Mouse (Mus musculus): ENCODE data around the gene Cln5. TPM values are rescaled to one million over a fixed set of nuclear protein-coding genes. Genes with fewer than 3 reads are reported as not detected.

Cln5 gene
- 14.7 and 17.3 TPM in 2 replicates for total RNA-seq (2014; rRNA removed; ENCODE audit: low replicate concordance)
- polyA plus RNA-seq (2015; fragmentation: Nextera tagmentation; extraction: Ambion mirVana), result 21.8 and 22.9 TPM in 2 replicates

DNA sequence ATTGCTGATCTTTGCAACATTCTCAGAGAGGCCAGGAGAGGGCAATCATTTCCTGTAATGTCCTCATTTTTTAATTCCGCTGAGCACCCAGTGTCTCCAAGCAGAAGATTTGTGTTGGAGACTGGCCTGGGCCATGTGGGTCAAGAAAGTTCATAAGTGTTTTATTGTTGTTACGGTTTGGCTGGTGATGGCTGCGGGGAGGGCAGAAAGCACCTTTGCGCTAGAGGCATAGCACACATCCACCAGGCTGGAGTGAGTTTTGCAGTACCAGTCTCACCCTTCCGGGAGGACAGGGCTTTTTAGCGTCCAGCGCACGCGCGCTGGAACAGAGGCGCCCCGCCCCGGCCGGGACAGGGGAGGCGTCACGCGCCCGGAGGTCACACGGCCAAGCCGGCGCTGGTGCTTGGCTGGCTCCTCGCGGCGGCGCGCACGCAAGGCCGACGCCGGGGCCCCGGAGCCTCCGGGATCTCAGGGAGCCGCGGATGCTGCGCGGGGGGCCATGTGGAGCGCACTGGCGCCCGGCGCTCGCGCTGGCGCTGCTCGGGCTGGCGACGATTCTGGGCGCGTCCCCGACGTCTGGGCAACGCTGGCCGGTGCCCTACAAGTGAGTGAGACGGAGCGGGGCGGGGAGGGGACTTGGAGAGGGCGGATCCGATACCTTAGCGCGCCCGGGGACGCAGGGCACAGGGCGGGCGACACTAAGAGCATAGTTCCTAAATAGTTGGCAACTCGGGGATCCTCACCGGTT, at the start of gene Cln5:
Gene Cln5 (plus strand): TSS at position 353 of the 748 bp plus-strand sequence.
- ATAC-seq (ENCODE audit: insufficient read depth, low read depth) (peak; percentile 98), DNase-seq (ENCODE audit: low spot score) (peak; percentile 96)
- under 1% methylated on average over 61 of the region's 65 CpGs for WGBS
- Histone ChIP-seq H3K4me3 (ENCODE audit: low read depth, low read length) (peak within 1 kb of the TSS; percentile 82), H3K4me2 (ENCODE audit: low read depth, low read length) (peak within 1 kb of the TSS; percentile 95), H3K27me3 (ENCODE audit: control insufficient read depth, insufficient read depth, low read length) (no peaks in the 10 kb centered on the region), H3K36me3 (replicated peaks; ENCODE audit: control insufficient read depth, insufficient read depth, low read length) (peaks cover 15% of the 10 kb centered on the region), H3K27ac (ENCODE audit: low read depth) (peak within 1 kb of the TSS; percentile 92), H3K9ac (replicated peaks; ENCODE audit: low read depth, low read length) (peak within 1 kb of the TSS; percentile 58), H3K4me1 (ENCODE audit: control insufficient read depth, insufficient read depth) (peaks cover 5% of the 10 kb centered on the region; the same call in 1 of the 2 replicates), H3K9me3 (replicated peaks; ENCODE audit: control insufficient read depth, low read length) (no peaks in the 10 kb centered on the region)
- TF ChIP-seq EP300 (IDR thresholded peaks at IDR 0.05; ENCODE audit: low read depth) (peak; percentile 50; the same call in 1 of the 2 replicates), CTCF (IDR thresholded peaks at IDR 0.05; ENCODE audit: low read depth) (peak; percentile 44)

DNA sequence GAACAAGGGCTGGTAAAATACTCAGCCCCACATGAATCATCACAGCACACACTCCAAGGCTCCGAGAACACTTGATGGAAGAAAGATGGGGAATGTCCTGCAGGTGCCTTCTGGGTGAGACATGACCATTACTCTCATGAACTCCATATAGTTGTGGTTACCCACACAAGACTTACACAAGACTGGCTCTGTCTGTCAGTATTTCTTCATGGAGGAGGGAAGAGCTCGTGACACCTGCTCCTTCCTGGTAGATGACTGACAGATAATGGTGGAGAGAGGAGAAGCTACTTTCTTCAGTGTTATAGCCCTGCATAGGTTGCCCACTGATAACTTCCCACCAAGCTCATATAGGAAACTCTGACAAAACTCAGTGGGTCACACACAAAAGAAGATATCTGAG, 40.8 kb upstream of the Cln5 start:
- no peaks in the 10 kb centered on the region for H3K36me3 ChIP-seq (replicated peaks; ENCODE audit: control insufficient read depth, insufficient read depth, low read length)
- TF ChIP-seq CTCF (IDR thresholded peaks at IDR 0.05; ENCODE audit: low read depth) (no peak), EP300 (IDR thresholded peaks at IDR 0.05; ENCODE audit: low read depth) (no peak)
- no peak for ATAC-seq (ENCODE audit: insufficient read depth, low read depth)
- no peaks in the 10 kb centered on the region for H3K9me3 ChIP-seq (replicated peaks; ENCODE audit: control insufficient read depth, low read length)
- H3K27me3 ChIP-seq (ENCODE audit: control insufficient read depth, insufficient read depth, low read length), result no peaks in the 10 kb centered on the region
- no peak overlapping the region for H3K27ac ChIP-seq (ENCODE audit: low read depth)
- no peaks in the 10 kb centered on the region for H3K4me1 ChIP-seq (ENCODE audit: control insufficient read depth, insufficient read depth)
- H3K4me3 ChIP-seq (ENCODE audit: low read depth, low read length), result no peak overlapping the region
- no peak for DNase-seq (ENCODE audit: low spot score)
- no peak overlapping the region for H3K4me2 ChIP-seq (ENCODE audit: low read depth, low read length)
- H3K9ac ChIP-seq (replicated peaks; ENCODE audit: low read depth, low read length), result no peak overlapping the region
- 68% methylated on average over 2 of the region's 2 CpGs for WGBS

DNA sequence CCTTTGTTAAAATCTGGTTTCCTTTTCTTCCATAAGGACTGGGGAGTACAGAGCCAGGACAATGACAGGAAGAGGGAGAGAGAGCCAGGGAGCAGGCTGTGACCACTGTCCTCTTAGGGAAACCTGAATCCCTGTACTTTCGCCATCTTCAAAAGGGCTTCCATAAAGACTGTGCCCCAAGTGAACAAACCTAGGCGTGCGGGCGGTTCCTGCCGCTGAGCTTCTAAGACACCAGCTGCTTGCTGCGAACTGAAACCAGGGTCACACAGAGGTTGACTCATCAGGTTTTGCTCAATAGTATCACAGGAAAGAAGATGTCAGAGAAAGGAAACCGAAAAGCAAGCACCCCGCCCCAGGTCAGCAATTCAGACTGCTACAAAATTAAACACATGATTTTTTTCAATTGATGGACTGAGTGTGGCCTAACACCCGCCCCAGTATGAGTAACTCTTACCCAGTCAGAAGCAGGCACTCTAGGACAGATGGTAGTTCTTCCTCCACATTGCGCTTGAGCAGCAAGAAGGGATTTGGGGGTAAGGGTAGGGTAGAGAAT, 36.7 kb upstream of the Cln5 start:
- ATAC-seq (ENCODE audit: insufficient read depth, low read depth) (peak; percentile 85), DNase-seq (ENCODE audit: low spot score) (peak; percentile 43)
- H3K27ac ChIP-seq (ENCODE audit: low read depth), result peak overlapping the region; percentile 82
- H3K27me3 ChIP-seq (ENCODE audit: control insufficient read depth, insufficient read depth, low read length), result no peaks in the 10 kb centered on the region
- H3K9me3 ChIP-seq (replicated peaks; ENCODE audit: control insufficient read depth, low read length), result no peaks in the 10 kb centered on the region
- no peaks in the 10 kb centered on the region for H3K36me3 ChIP-seq (replicated peaks; ENCODE audit: control insufficient read depth, insufficient read depth, low read length)
- WGBS, result 61% methylated on average over 10 of the region's 10 CpGs
- TF ChIP-seq CTCF (IDR thresholded peaks at IDR 0.05; ENCODE audit: low read depth), result no peak
- no peak; the same call in 1 of the 2 replicates for TF ChIP-seq EP300 (IDR thresholded peaks at IDR 0.05; ENCODE audit: low read depth)
- no peaks in the 10 kb centered on the region for H3K4me1 ChIP-seq (ENCODE audit: control insufficient read depth, insufficient read depth)
- no peak overlapping the region for H3K4me2 ChIP-seq (ENCODE audit: low read depth, low read length)
- no peak overlapping the region for H3K4me3 ChIP-seq (ENCODE audit: low read depth, low read length)
- H3K9ac ChIP-seq (replicated peaks; ENCODE audit: low read depth, low read length), result no peak overlapping the region

DNA sequence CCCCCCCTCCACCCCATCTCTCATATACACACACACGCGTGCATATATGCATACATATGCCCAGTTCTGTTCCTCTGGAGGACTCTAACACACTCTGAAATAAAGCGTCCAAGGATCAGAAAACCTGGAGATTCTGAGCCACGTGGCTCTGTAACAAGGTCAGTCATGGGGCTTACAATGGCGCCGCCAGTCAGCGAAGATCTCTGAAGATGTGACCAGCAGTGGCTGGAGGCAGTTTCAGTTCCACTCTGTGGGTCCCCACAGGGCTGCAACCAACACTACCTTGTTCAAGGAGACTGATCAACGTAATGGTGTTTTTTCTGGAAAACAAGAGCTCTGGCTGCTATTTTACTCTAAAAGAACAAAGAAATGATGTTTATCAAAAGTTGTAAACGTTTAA, 35.9 kb upstream of the Cln5 start:
- no peak overlapping the region for H3K9ac ChIP-seq (replicated peaks; ENCODE audit: low read depth, low read length)
- H3K27ac ChIP-seq (ENCODE audit: low read depth), result peak overlapping the region; percentile 82
- no peak for ATAC-seq (ENCODE audit: insufficient read depth, low read depth)
- no peak overlapping the region for H3K4me2 ChIP-seq (ENCODE audit: low read depth, low read length)
- H3K4me1 ChIP-seq (ENCODE audit: control insufficient read depth, insufficient read depth), result no peaks in the 10 kb centered on the region
- no peak overlapping the region for H3K4me3 ChIP-seq (ENCODE audit: low read depth, low read length)
- DNase-seq (ENCODE audit: low spot score), result no peak
- H3K9me3 ChIP-seq (replicated peaks; ENCODE audit: control insufficient read depth, low read length), result no peaks in the 10 kb centered on the region
- H3K27me3 ChIP-seq (ENCODE audit: control insufficient read depth, insufficient read depth, low read length), result no peaks in the 10 kb centered on the region
- WGBS, result 83% methylated on average over 9 of the region's 9 CpGs
- TF ChIP-seq EP300 (IDR thresholded peaks at IDR 0.05; ENCODE audit: low read depth), result no peak
- TF ChIP-seq CTCF (IDR thresholded peaks at IDR 0.05; ENCODE audit: low read depth), result no peak
- no peaks in the 10 kb centered on the region for H3K36me3 ChIP-seq (replicated peaks; ENCODE audit: control insufficient read depth, insufficient read depth, low read length)

GRCm38 (mm10) chr14:103037016-103037415, 33.0 kb upstream of the Cln5 start:
- no peak for ATAC-seq (ENCODE audit: insufficient read depth, low read depth)
- Histone ChIP-seq H3K4me3 (ENCODE audit: low read depth, low read length) (no peak overlapping the region), H3K9me3 (replicated peaks; ENCODE audit: control insufficient read depth, low read length) (no peaks in the 10 kb centered on the region), H3K4me1 (ENCODE audit: control insufficient read depth, insufficient read depth) (no peaks in the 10 kb centered on the region), H3K27me3 (ENCODE audit: control insufficient read depth, insufficient read depth, low read length) (no peaks in the 10 kb centered on the region), H3K36me3 (replicated peaks; ENCODE audit: control insufficient read depth, insufficient read depth, low read length) (no peaks in the 10 kb centered on the region), H3K27ac (ENCODE audit: low read depth) (no peak overlapping the region), H3K4me2 (ENCODE audit: low read depth, low read length) (no peak overlapping the region), H3K9ac (replicated peaks; ENCODE audit: low read depth, low read length) (no peak overlapping the region)
- 68% methylated on average over 3 of the region's 3 CpGs for WGBS
- TF ChIP-seq EP300 (IDR thresholded peaks at IDR 0.05; ENCODE audit: low read depth) (no peak), CTCF (IDR thresholded peaks at IDR 0.05; ENCODE audit: low read depth) (no peak)
- DNase-seq (ENCODE audit: low spot score), result no peak

Data from heart, postnatal 0 days (tissue).